Mouse (Mus musculus) megakaryocyte, embryonic 14.5 days (primary cell): Measurements from ENCODE around the gene Ess2. TPM values are rescaled to one million over a fixed set of nuclear protein-coding genes. Genes with fewer than 3 reads are reported as not detected.

ENCODE experiments used
- H3K27me3 ChIP-seq: replicated peaks from 2 replicates; pipeline ENCODE3; 2012; ENCODE audit warnings: inconsistent platforms
- H3K36me3 ChIP-seq: replicated peaks from 2 replicates; pipeline ENCODE3; 2012; ENCODE audit warnings: low read length, inconsistent platforms, mixed read lengths
- H3K4me1 ChIP-seq: 2 replicates; pipeline ENCODE4 v1.6.1; 2012; ENCODE audit warnings: inconsistent platforms
- H3K4me3 ChIP-seq: replicated peaks from 2 replicates; pipeline ENCODE3; 2012; ENCODE audit warnings: moderate library complexity, mild to moderate bottlenecking, inconsistent platforms
- H3K9me3 ChIP-seq: 2 replicates; pipeline ENCODE4 v1.6.1; 2012; ENCODE audit warnings: inconsistent platforms
- FLI1 ChIP-seq: IDR thresholded peaks from 2 replicates; pipeline ENCODE4 v1.6.1; 2012; ENCODE audit warnings: low read length, inconsistent platforms, mixed read lengths
- GATA1 ChIP-seq: IDR thresholded peaks from 3 replicates; pipeline ENCODE4 v1.6.1; 2012; ENCODE audit warnings: mixed read lengths, low read length, inconsistent platforms, borderline replicate concordance
- polyA plus RNA-seq: library from polyadenylated mRNA; stranded (reverse); fragments of >175 nt; gene quantifications from 2 replicates; pipeline ENCODE4 v1.2.3, GENCODE M21; 2012; ENCODE audit warnings: low replicate concordance; ENCODE audit not compliant: insufficient read depth

Ess2 gene
- polyA plus RNA-seq, 1 experiment: 21.8 TPM

GRCm38 (mm10) chr16:17858592-17858991, 52.6 kb downstream of the Ess2 start:
- Histone ChIP-seq H3K4me1 (peaks cover 7% of the 10 kb centered on the region), H3K36me3 (peaks cover 87% of the 10 kb centered on the region), H3K27me3 (no peaks in the 10 kb centered on the region), H3K9me3 (no peaks in the 10 kb centered on the region), H3K4me3 (no peak overlapping the region)
- TF ChIP-seq FLI1 (no peak), GATA1 (no peak)

- H3K9me3 ChIP-seq: no peaks in the 10 kb centered on the region
- TF ChIP-seq GATA1: no peak
- no peak for TF ChIP-seq FLI1
- H3K27me3 ChIP-seq: no peaks in the 10 kb centered on the region
- H3K4me1 ChIP-seq: peaks cover 7% of the 10 kb centered on the region
- no peak overlapping the region for H3K4me3 ChIP-seq
- H3K36me3 ChIP-seq: peaks cover 92% of the 10 kb centered on the region
Measured at GRCm38 (mm10) chr16:17857157-17857556, 54.0 kb downstream of the Ess2 start.

GRCm38 (mm10) chr16:17853263-17853662, 57.9 kb downstream of the Ess2 start:
- Histone ChIP-seq H3K36me3 (peaks cover 92% of the 10 kb centered on the region), H3K4me3 (no peak overlapping the region), H3K4me1 (no peaks in the 10 kb centered on the region), H3K9me3 (no peaks in the 10 kb centered on the region), H3K27me3 (no peaks in the 10 kb centered on the region)
- TF ChIP-seq GATA1 (no peak), FLI1 (no peak)

DNA sequence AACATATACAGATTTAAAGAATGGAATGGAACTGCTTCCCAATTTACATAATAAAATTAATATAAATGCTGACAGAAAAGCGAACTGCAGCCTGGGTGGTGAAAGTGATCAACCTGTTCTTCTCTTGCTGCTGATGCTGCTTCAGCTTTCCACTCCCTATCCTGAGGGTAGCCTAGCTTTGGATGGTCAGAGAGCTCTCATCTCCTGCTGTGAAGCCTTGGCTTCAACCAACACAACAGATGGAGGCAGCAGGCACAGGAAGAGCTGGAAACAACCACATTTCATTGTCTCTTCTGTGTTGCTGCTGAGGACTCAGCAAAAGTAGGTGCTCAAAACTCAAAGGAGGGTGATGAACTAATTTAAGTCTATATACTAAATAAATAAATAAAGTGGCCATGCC, 59.3 kb downstream of the Ess2 start:
- no peaks in the 10 kb centered on the region for H3K27me3 ChIP-seq
- H3K36me3 ChIP-seq: peaks cover 92% of the 10 kb centered on the region
- no peaks in the 10 kb centered on the region for H3K4me1 ChIP-seq
- no peak overlapping the region for H3K4me3 ChIP-seq
- no peaks in the 10 kb centered on the region for H3K9me3 ChIP-seq
- no peak for TF ChIP-seq FLI1
- no peak for TF ChIP-seq GATA1

DNA sequence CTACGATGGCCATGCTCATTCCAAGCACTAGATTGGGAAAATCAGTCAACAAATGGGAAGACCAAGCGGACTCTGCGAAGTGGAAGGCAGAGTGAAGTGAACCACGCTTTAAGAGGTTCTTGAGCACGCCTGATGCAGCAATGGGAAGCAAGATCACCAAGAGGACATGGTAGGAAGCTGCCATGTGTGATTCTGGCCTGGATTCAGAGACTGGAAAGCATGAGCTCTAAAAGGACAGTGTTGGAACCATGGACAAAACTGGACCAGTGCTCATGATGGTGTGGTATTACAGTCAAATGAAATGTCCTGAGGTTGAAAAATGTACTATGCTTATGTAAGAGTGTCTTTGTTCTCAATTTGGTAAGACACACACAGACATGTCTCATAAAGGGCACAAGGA, 59.8 kb downstream of the Ess2 start:
- Histone ChIP-seq H3K4me3 (no peak overlapping the region), H3K27me3 (no peaks in the 10 kb centered on the region), H3K36me3 (peaks cover 92% of the 10 kb centered on the region), H3K4me1 (no peaks in the 10 kb centered on the region), H3K9me3 (no peaks in the 10 kb centered on the region)
- TF ChIP-seq FLI1: no peak
- TF ChIP-seq GATA1: no peak

Other genes starting within 250 kb of the Ess2 start
- gene Med15, start 178.5 kb downstream of the Ess2 start, polyA plus RNA-seq: 78.5 and 142 TPM in 2 replicates
- gene Klhl22, start 151.7 kb downstream of the Ess2 start, polyA plus RNA-seq: 0.65 and 4.0 TPM in 2 replicates
- gene Scarf2, start 114.1 kb downstream of the Ess2 start, polyA plus RNA-seq: 0.79 and 1.7 TPM in 2 replicates
- gene B830017H08Rik, start 78.2 kb downstream of the Ess2 start, polyA plus RNA-seq: 0.13 TPM in 1 of 2 replicates, not detected in the other
- 3.2 TPM in 1 of 2 replicates, not detected in the other for gene Car15, start 73.0 kb downstream of the Ess2 start, polyA plus RNA-seq
- 0.35 TPM in 1 of 2 replicates, not detected in the other for gene Gm20518, start 19.7 kb downstream of the Ess2 start, polyA plus RNA-seq
- not detected in 2 replicates for gene Tssk1, start 17.1 kb downstream of the Ess2 start, polyA plus RNA-seq
- 6.8 and 8.4 TPM in 2 replicates for gene Dgcr2, start 12.8 kb downstream of the Ess2 start, polyA plus RNA-seq
- not detected in 2 replicates for gene Tssk2, start 12.7 kb downstream of the Ess2 start, polyA plus RNA-seq
- gene Gsc2, start 3.7 kb upstream of the Ess2 start, polyA plus RNA-seq: not detected in 2 replicates
- gene Slc25a1, start 16.9 kb upstream of the Ess2 start, polyA plus RNA-seq: 396 and 555 TPM in 2 replicates
- not detected in 2 replicates for gene Vpreb2, start 69.1 kb upstream of the Ess2 start, polyA plus RNA-seq
- 17.8 and 20.5 TPM in 2 replicates for gene Dgcr6, start 141.5 kb upstream of the Ess2 start, polyA plus RNA-seq
- gene Prodh, start 178.9 kb upstream of the Ess2 start, polyA plus RNA-seq: 45.8 and 90.5 TPM in 2 replicates
- 56.5 and 164 TPM in 2 replicates for gene Rtn4r, start 216.3 kb upstream of the Ess2 start, polyA plus RNA-seq